Mouse (Mus musculus): ENCODE results near the gene Ifitm3. TPM values are rescaled to one million over a fixed set of nuclear protein-coding genes. Genes with fewer than 3 reads are reported as not detected.
"Not testable (repeated sequence)": the region's sequence is repeated elsewhere in the genome, so short reads cannot be mapped to it uniquely, and the experiment has no call there.

Gene Ifitm3
- total and polyA plus RNA-seq, 2 experiments from 2014 or later, result 35.9 to 78.8 TPM

DNA sequence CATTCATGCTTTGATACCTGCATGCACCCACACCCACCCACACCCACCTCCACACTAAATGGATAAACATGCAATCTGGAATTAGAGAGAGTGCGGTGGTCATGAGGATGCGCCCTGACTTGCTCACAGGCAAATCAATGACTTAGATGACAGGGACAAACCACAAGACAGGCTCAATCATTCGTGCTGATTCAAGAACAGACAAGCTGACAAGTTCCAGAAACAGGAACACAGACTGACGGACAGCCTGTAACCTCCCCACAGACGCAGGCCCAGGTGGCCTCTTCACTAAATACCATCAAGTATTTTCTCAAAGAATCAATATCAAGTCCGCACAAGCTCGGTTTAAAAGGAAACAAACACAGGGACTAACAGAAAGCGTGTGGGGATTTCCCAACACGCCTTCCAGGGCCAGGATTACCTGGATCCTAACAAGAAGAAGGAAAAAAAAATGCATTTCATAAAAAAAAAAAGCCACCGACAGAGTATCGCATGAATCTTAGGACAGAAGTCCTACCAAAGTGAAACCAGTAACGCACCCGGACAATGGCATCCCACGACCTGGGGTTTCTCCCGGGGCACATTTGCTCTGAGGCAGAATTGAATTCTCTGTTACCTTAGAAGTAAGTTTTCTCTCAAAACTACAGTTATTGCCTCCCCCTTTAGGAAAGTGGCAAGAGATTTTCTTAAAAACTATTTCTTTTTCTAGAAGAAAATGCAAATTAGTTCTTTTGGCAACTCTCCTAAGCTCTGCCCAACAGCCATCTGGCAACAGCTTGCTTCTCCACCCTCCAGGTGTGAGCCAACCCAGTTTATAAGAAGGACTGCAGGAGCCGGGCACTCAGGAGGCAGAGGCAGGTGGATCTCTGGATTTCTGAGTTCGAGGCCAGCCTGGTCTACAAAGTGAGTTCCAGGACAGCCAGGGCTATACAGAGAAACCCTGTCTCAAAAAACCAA, 23.1 kb downstream of the Ifitm3 start:
- no peaks in the 10 kb centered on the region for H3K36me3 ChIP-seq (ENCODE audit: insufficient read depth)
- H3K4me1 ChIP-seq (ENCODE audit: insufficient read depth), result no peaks in the 10 kb centered on the region
- H3K27me3 ChIP-seq (ENCODE audit: insufficient read depth, low read length), result no peaks in the 10 kb centered on the region
- no peak for ATAC-seq
- TF ChIP-seq CTCF (IDR thresholded peaks at IDR 0.05; ENCODE audit: low read depth), result no peak
- DNase-seq, result no peak
- no peaks in the 10 kb centered on the region for H3K9me3 ChIP-seq (ENCODE audit: low read length)
- H3K27ac ChIP-seq (ENCODE audit: low read depth, low read length), result no peak overlapping the region
- H3K4me3 ChIP-seq (ENCODE audit: low read depth, low read length), result no peak overlapping the region
- 89% methylated on average over 17 of the region's 17 CpGs for WGBS
- no peak overlapping the region for H3K4me2 ChIP-seq (ENCODE audit: low read depth)
- H3K9ac ChIP-seq, result no peak overlapping the region

DNA sequence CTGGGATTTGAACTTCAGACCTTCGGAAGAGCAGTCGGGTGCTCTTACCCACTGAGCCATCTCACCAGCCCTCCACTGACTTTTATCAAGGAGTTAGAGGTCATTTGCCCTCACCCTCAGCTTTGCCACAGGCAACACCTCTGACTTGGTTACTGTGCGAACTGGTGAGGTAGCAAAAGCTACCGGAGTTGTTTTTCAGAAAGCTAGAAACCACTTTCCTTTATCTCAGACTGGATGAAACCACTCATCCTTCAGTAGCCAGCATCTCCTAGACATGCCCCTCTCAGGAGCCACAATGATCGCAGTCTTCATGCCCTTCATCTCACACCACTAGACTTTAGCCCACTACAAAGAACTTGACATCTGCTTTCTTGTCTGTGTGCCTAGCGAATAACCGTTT, 27.6 kb downstream of the Ifitm3 start:
- no peak for TF ChIP-seq CTCF (IDR thresholded peaks at IDR 0.05; ENCODE audit: low read depth)
- Histone ChIP-seq H3K9ac (no peak overlapping the region), H3K4me1 (ENCODE audit: insufficient read depth) (no peaks in the 10 kb centered on the region), H3K4me3 (ENCODE audit: low read depth, low read length) (no peak overlapping the region), H3K27me3 (ENCODE audit: insufficient read depth, low read length) (no peaks in the 10 kb centered on the region), H3K9me3 (ENCODE audit: low read length) (no peaks in the 10 kb centered on the region), H3K4me2 (ENCODE audit: low read depth) (no peak overlapping the region), H3K36me3 (ENCODE audit: insufficient read depth) (no peaks in the 10 kb centered on the region), H3K27ac (ENCODE audit: low read depth, low read length) (no peak overlapping the region)
- WGBS, result 92% methylated on average over 7 of the region's 7 CpGs
- ATAC-seq, result no peak
- no peak for DNase-seq

DNA sequence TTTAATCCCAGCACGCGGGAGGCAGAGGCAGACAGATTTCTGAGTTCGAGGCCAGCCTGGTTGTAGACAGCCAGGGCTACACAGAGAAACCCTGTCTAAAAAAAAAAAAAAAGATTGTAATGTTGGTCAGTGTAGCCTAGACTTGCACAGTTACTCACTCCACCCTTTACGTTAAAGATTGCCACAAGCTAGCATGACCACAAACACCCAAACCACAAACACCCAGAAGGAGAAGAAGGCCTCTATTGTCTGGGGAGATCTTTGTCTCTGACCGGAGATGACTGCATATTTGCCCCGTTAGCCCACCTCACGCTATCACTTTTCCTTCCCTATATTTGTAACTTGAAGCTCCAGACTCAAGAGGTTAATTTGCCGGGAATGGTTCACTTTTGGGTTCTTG, 28.9 kb downstream of the Ifitm3 start:
- Histone ChIP-seq H3K4me2 (ENCODE audit: low read depth) (no peak overlapping the region), H3K4me3 (ENCODE audit: low read depth, low read length) (no peak overlapping the region), H3K4me1 (ENCODE audit: insufficient read depth) (no peaks in the 10 kb centered on the region), H3K27me3 (ENCODE audit: insufficient read depth, low read length) (no peaks in the 10 kb centered on the region), H3K27ac (ENCODE audit: low read depth, low read length) (no peak overlapping the region), H3K9ac (no peak overlapping the region), H3K9me3 (ENCODE audit: low read length) (no peaks in the 10 kb centered on the region), H3K36me3 (ENCODE audit: insufficient read depth) (no peaks in the 10 kb centered on the region)
- DNase-seq, result no peak
- ATAC-seq, result no peak
- TF ChIP-seq CTCF (IDR thresholded peaks at IDR 0.05; ENCODE audit: low read depth), result no peak
- WGBS, result 95% methylated on average over 8 of the region's 8 CpGs

DNA sequence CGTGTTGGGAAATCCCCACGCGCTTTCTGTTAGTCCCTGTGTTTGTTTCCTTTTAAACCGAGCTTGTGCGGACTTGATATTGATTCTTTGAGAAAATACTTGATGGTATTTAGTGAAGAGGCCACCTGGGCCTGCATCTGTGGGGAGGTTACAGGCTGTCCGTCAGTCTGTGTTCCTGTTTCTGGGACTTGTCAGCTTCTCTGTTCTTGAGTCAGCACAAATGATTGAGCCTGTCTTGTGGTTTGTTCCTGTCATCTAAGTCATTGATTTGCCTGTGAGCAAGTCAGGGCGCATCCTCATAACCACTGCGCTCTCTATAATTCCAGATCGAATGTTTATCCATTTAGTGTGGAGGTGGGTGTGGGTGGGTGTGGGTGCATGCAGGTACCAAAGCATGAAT, 33.9 kb downstream of the Ifitm3 start:
- not testable (repeated sequence) for H3K27me3 ChIP-seq (ENCODE audit: insufficient read depth, low read length); DNase-seq; ATAC-seq; H3K36me3 ChIP-seq (ENCODE audit: insufficient read depth); H3K27ac ChIP-seq (ENCODE audit: low read depth, low read length); H3K4me1 ChIP-seq (ENCODE audit: insufficient read depth); H3K9ac ChIP-seq; H3K4me3 ChIP-seq (ENCODE audit: low read depth, low read length); H3K4me2 ChIP-seq (ENCODE audit: low read depth); H3K9me3 ChIP-seq (ENCODE audit: low read length)
- WGBS, result 94% methylated on average over 9 of the region's 9 CpGs

DNA sequence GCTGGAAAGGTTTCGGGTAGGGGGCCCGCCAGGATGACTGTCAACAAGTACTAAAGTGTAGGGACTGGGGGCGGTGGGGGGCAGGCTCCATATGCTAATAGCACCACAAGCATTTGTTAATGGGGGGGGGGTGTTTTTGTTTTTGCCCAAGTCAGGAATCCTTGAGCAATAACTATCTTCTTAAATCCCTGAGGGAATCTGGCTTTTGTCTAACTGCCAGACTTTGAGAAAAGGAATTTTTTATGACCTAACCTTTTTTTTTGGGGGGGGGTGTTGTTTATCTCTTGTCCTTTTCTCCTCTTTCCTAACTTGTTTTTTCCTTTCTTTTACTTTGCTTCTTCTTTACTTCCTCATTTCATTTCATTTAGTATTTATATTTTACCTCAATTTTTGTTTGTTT, 35.1 kb downstream of the Ifitm3 start:
- DNase-seq (no peak), ATAC-seq (no peak)
- H3K27ac ChIP-seq (ENCODE audit: low read depth, low read length), result no peak overlapping the region
- H3K9me3 ChIP-seq (ENCODE audit: low read length), result no peaks in the 10 kb centered on the region
- no peak overlapping the region for H3K9ac ChIP-seq
- no peak for TF ChIP-seq CTCF (IDR thresholded peaks at IDR 0.05; ENCODE audit: low read depth)
- no peak overlapping the region for H3K4me2 ChIP-seq (ENCODE audit: low read depth)
- no peak overlapping the region for H3K4me3 ChIP-seq (ENCODE audit: low read depth, low read length)
- no peaks in the 10 kb centered on the region for H3K36me3 ChIP-seq (ENCODE audit: insufficient read depth)
- no peaks in the 10 kb centered on the region for H3K4me1 ChIP-seq (ENCODE audit: insufficient read depth)
- H3K27me3 ChIP-seq (ENCODE audit: insufficient read depth, low read length), result no peaks in the 10 kb centered on the region
- 32% methylated on average over 3 of the region's 3 CpGs for WGBS

DNA sequence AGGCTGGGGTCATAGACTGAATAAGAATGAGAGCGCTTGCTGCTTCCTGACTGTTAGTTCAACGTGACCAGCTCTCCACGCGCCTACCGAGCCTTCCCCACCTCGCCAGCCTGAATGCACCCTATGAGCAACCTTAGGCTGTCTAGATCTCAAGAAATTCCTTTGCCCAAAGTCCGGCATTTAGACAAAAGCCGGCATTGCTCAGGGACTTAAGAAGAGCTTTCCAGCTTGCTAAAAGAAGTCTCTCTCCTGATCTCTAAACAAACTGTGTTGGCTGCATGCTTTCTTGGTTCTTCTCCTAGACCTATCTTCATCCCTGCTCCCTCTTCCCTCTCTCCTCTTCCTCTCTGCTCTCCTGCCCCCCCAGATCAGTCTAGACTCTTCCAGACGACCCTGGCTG, 35.6 kb downstream of the Ifitm3 start:
- H3K9ac ChIP-seq, result no peak overlapping the region
- H3K36me3 ChIP-seq (ENCODE audit: insufficient read depth), result no peaks in the 10 kb centered on the region
- no peaks in the 10 kb centered on the region for H3K27me3 ChIP-seq (ENCODE audit: insufficient read depth, low read length)
- DNase-seq (no peak), ATAC-seq (no peak)
- no peaks in the 10 kb centered on the region for H3K9me3 ChIP-seq (ENCODE audit: low read length)
- no peak overlapping the region for H3K27ac ChIP-seq (ENCODE audit: low read depth, low read length)
- WGBS, result 19% methylated on average over 9 of the region's 9 CpGs
- no peak overlapping the region for H3K4me2 ChIP-seq (ENCODE audit: low read depth)
- H3K4me3 ChIP-seq (ENCODE audit: low read depth, low read length), result no peak overlapping the region
- no peaks in the 10 kb centered on the region for H3K4me1 ChIP-seq (ENCODE audit: insufficient read depth)
- no peak for TF ChIP-seq CTCF (IDR thresholded peaks at IDR 0.05; ENCODE audit: low read depth)

DNA sequence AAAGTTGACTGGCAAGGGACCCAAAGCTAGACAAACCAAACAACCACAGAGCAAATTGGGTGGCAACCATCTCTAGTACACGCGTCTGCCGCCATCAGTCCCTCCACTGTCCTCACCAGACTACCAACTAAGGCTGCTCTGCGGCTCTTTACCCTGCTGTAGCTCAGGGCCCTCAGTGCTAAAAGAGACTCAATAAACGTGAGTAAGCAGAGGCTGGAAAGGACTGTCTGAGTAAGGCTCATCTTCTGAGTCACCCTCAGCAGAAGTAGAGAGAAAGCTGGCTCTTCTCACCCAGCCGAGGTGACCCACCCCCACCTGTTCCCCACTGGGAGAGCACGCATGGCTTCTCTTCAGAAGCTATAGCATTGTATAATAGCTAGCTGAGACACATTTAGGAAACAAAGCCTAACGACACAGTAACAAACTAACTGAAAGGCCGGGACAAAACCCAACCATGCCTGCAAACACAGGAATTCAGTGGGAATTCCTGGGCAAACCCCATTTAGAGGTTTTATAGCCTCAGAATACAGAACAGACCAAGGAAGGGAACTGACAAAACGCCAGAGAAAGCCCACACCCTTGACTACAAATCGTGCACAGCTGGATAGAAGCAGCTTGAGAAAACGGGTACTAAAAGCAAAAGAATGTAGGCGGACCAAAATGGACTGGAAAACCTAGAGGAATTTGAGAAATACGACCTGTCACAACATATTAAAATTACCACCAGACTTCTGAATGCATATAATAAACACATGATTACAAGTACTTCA, 37.0 kb downstream of the Ifitm3 start:
- H3K9me3 ChIP-seq (ENCODE audit: low read length), result no peaks in the 10 kb centered on the region
- ATAC-seq (no peak), DNase-seq (no peak)
- no peak for TF ChIP-seq CTCF (IDR thresholded peaks at IDR 0.05; ENCODE audit: low read depth)
- H3K36me3 ChIP-seq (ENCODE audit: insufficient read depth), result no peaks in the 10 kb centered on the region
- no peak overlapping the region for H3K27ac ChIP-seq (ENCODE audit: low read depth, low read length)
- H3K27me3 ChIP-seq (ENCODE audit: insufficient read depth, low read length), result no peaks in the 10 kb centered on the region
- no peak overlapping the region for H3K9ac ChIP-seq
- WGBS, result 20% methylated on average over 14 of the region's 14 CpGs
- no peak overlapping the region for H3K4me3 ChIP-seq (ENCODE audit: low read depth, low read length)
- H3K4me2 ChIP-seq (ENCODE audit: low read depth), result no peak overlapping the region
- H3K4me1 ChIP-seq (ENCODE audit: insufficient read depth), result no peaks in the 10 kb centered on the region
